Mouse (Mus musculus) megakaryocyte, embryonic 14.5 days (primary cell): ENCODE measurements around the gene Gm37240. TPM values are rescaled to one million over a fixed set of nuclear protein-coding genes. Genes with fewer than 3 reads are reported as not detected.

Experiments
- H3K27me3 ChIP-seq: replicated peaks from 2 replicates; pipeline ENCODE3; 2012; ENCODE audit warnings: inconsistent platforms
- H3K36me3 ChIP-seq: replicated peaks from 2 replicates; pipeline ENCODE3; 2012; ENCODE audit warnings: low read length, inconsistent platforms, mixed read lengths
- H3K4me1 ChIP-seq: 2 replicates; pipeline ENCODE4 v1.6.1; 2012; ENCODE audit warnings: inconsistent platforms
- H3K4me3 ChIP-seq: replicated peaks from 2 replicates; pipeline ENCODE3; 2012; ENCODE audit warnings: moderate library complexity, mild to moderate bottlenecking, inconsistent platforms
- H3K9me3 ChIP-seq: 2 replicates; pipeline ENCODE4 v1.6.1; 2012; ENCODE audit warnings: inconsistent platforms
- FLI1 ChIP-seq: IDR thresholded peaks from 2 replicates; pipeline ENCODE4 v1.6.1; 2012; ENCODE audit warnings: low read length, inconsistent platforms, mixed read lengths
- GATA1 ChIP-seq: IDR thresholded peaks from 3 replicates; pipeline ENCODE4 v1.6.1; 2012; ENCODE audit warnings: mixed read lengths, low read length, inconsistent platforms, borderline replicate concordance
- polyA plus RNA-seq: library from polyadenylated mRNA; stranded (reverse); fragments of >175 nt; gene quantifications from 2 replicates; pipeline ENCODE4 v1.2.3, GENCODE M21; 2012; ENCODE audit warnings: low replicate concordance; ENCODE audit not compliant: insufficient read depth

Gm37240 gene
- polyA plus RNA-seq, 1 experiment, result not detected

DNA sequence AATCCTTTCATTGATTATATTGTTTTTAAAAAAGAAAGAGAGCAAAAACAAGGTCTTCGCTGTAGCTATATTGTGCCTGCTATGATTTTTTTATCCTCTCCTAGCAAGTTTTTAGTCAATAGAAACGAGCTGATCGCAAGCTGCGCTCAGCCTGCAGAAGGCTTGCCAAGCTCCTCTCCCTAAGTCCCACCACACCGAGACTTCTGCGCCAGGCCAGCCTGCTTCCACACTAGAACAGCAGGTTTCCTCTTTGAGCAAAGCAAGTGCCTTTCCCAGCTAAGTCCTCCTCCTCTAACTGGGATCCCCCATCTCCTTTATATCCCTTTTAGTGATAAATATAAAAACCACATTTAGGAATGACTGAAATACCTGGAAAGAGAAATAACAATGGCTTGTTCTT is 578.1 kb downstream of the Gm37240 start:
- no peak overlapping the region for H3K4me3 ChIP-seq
- peaks cover 10% of the 10 kb centered on the region for H3K27me3 ChIP-seq
- H3K9me3 ChIP-seq, result peaks cover 17% of the 10 kb centered on the region
- no peaks in the 10 kb centered on the region for H3K36me3 ChIP-seq
- no peak for TF ChIP-seq GATA1
- no peak for TF ChIP-seq FLI1
- peaks cover 18% of the 10 kb centered on the region for H3K4me1 ChIP-seq

DNA sequence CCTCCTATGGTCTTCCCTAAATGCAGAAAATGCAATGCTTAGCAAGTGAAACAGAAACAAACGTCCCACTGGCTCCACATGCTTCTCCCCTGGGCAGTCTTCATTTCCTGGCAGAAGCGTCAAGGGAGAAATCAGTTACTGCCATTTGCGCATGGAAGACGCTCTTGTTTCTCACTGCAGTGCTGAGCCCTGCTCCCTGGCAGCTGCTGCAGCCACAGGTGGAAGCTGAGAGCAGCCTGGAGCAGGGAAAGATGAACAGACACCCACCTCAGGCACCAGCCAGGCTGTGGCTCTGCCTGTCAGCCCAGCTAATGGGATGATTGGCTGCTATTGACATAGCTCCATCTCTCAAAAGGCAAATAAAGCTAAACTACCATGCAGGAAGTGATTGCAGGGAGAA is 578.6 kb downstream of the Gm37240 start:
- no peak for TF ChIP-seq FLI1
- TF ChIP-seq GATA1, result no peak
- Histone ChIP-seq H3K4me3 (no peak overlapping the region), H3K36me3 (no peaks in the 10 kb centered on the region), H3K27me3 (peaks cover 6% of the 10 kb centered on the region), H3K4me1 (peaks cover 15% of the 10 kb centered on the region), H3K9me3 (peaks cover 21% of the 10 kb centered on the region)

DNA sequence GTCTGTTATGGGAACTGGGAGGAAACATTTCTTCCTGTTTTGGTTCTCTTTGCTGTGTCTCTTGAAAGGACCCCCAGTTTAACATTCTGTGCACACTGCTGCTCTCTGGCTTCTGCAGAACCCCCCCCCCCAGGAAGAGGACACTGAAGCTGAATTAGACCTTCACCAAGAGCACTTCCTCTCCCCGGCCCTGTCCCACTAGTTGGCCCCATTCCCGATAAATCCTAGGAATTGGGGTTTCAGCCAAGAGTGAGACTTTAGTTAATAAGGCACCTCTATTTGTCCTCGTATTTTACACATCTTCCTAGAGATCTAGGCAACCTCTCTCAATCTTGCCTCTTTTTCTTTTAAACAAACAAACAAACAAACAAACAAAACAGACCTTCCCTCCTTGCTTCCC is 585.5 kb downstream of the Gm37240 start:
- Histone ChIP-seq H3K4me1 (no peaks in the 10 kb centered on the region), H3K4me3 (no peak overlapping the region), H3K36me3 (no peaks in the 10 kb centered on the region), H3K27me3 (no peaks in the 10 kb centered on the region), H3K9me3 (peaks cover 11% of the 10 kb centered on the region; the same call in 1 of the 2 replicates)
- TF ChIP-seq FLI1, result no peak
- no peak for TF ChIP-seq GATA1

DNA sequence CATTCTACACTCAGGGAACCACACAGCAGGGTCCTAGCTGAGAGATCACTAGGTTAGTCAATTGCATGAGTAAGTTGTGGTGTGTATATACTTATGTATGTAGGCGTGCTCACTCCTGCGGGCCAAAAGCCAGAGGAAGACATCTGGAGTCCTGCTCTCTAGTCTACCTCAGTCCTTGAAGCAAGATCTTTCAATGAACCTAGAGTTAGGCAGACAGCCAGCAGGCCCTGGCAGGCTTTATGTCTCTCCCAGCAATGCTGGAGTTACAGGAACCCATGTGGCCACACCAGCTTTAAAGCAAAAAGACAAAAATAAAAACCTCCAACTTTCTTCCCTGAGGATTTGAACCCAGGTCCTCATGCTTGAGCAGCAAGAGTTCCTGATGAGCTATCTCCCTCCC is 586.0 kb downstream of the Gm37240 start:
- H3K4me3 ChIP-seq, result no peak overlapping the region
- no peaks in the 10 kb centered on the region for H3K36me3 ChIP-seq
- H3K27me3 ChIP-seq, result no peaks in the 10 kb centered on the region
- TF ChIP-seq FLI1 (no peak), GATA1 (no peak)
- H3K9me3 ChIP-seq, result peaks cover 14% of the 10 kb centered on the region; the same call in 1 of the 2 replicates
- no peaks in the 10 kb centered on the region for H3K4me1 ChIP-seq

DNA sequence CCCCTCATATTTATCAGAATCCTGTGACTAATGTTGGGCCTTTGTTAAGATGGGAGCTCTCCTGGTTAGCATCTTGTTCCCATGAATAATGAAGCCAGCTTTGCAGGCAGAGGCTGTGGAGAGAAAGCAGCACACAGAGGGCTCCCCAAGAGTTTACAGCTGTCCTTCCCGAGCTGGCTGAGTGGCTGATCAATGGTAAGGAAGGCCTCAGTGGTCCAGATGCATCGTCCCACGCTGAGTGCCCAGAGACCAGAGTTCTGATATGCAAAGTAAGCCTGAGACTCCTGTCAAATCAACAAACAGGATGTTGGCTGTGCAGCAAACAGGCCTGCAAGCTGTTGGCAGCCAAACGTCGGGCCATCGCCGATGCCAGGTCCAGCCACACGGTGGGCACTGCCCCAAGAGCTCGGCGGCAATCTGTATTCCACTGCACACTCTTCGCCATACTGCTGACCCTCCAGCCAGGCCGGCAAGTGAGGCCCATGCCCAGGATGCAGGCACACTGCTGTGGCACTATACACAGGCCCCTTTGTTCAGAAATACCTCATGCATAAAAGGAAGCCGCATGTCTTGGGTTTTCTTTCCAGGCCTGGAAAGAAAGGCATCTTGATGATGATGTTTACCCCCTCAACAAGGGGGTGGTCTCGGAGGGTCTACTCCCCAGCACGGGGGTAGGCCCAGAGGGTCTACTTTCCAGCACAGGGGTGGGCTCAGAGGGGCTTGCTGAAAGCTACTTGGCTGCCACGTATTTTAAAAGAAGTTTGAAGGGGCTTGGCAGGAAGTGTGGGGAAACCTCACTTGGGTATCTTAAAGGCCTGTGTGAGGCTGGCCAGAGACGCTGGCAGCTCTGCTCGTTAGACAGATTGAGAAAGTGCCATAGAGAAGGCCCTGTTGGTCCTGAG is 587.4 kb downstream of the Gm37240 start:
- H3K9me3 ChIP-seq, result peaks cover 14% of the 10 kb centered on the region; the same call in 1 of the 2 replicates
- H3K4me1 ChIP-seq, result no peaks in the 10 kb centered on the region
- TF ChIP-seq GATA1 (no peak), FLI1 (no peak)
- H3K4me3 ChIP-seq, result no peak overlapping the region
- H3K36me3 ChIP-seq, result no peaks in the 10 kb centered on the region
- H3K27me3 ChIP-seq, result peaks cover 4% of the 10 kb centered on the region

DNA sequence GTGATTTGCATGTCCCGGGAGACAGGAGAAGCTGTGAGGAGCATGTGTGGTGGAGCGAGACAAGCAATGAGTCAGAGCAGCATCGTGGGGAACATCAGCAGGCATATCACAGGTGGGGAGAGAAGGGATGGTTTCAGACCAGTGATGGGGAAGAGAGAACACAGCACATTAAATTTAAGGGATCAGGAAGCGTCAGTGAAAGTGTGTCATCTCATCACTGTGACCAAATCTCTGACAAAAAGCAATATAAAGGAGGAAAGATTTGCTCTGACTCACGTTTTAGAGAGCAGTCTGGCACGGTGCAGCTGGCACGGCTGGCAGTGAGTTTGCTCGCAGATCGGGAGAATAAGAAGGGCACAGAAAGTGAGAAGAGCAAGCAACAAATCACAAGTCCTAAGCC is 592.1 kb downstream of the Gm37240 start:
- TF ChIP-seq GATA1, result no peak
- no peak for TF ChIP-seq FLI1
- H3K4me3 ChIP-seq, result no peak overlapping the region
- peaks cover 6% of the 10 kb centered on the region for H3K27me3 ChIP-seq
- no peaks in the 10 kb centered on the region for H3K36me3 ChIP-seq
- no peaks in the 10 kb centered on the region for H3K4me1 ChIP-seq
- peaks cover 3% of the 10 kb centered on the region; the same call in 1 of the 2 replicates for H3K9me3 ChIP-seq

DNA sequence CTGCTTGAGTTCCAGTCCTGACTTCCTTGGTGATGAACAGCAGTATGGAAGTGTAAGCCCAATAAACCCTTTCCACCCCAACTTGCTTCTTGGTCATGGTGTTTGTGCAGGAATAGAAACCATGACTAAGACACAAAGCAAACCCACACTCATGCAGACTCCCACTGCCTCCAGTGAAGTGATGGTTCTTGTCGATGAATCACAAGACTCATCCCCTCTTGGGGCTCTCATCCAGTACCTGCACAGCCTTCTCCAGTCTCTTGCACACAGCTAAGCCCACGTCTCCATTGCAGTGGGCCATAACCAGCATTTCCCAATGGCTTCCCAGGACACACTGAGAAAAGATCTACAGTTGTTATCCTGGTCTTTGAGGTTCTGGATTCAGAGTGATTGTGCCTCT is 599.7 kb downstream of the Gm37240 start:
- TF ChIP-seq GATA1 (no peak), FLI1 (no peak)
- no peaks in the 10 kb centered on the region for H3K27me3 ChIP-seq
- no peak overlapping the region for H3K4me3 ChIP-seq
- no peaks in the 10 kb centered on the region for H3K36me3 ChIP-seq
- 0 out of 2 replicates have a peak, but pooled peaks cover 3% of the 10 kb centered on the region for H3K9me3 ChIP-seq
- no peaks in the 10 kb centered on the region for H3K4me1 ChIP-seq

DNA sequence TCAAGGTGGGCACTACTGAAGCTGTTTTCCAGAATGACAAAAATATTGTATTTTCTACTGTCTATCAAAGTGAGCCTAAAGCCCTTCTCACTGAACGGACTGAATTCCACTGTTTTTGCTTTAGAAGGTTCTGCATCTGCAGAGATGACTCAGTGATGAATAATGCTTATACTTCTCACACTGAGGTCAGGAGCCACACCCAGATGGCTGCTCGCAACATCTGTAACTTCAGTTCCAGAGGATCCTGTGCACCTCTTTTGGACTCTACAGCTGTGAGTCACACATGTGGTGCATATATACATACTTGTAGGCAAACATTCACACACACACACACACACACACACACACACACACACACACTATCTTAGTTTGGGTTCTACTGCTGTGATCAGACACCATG is 602.8 kb downstream of the Gm37240 start:
- TF ChIP-seq GATA1 (no peak), FLI1 (no peak)
- Histone ChIP-seq H3K9me3 (0 out of 2 replicates have a peak, but pooled peaks cover 3% of the 10 kb centered on the region), H3K4me1 (no peaks in the 10 kb centered on the region), H3K4me3 (no peak overlapping the region), H3K36me3 (no peaks in the 10 kb centered on the region), H3K27me3 (no peaks in the 10 kb centered on the region)

DNA sequence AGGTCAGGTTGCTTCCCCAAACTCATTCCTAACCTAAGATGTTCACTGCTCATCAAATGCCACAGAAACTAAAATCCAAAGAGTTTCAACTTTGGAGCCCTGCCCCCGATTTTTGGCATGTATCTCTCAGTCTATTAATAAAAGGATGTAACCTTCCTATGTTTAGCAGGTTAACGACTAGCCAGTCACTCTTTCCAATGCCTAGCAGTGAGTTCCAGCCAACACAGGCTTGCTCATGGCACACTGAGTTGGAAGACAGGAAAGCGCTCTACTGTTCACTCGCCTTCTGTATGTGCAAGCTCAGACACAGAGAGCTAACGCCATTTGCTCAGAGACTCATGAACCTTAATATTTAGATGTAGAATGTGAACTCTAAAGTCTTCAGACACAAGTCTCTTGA is 604.5 kb downstream of the Gm37240 start:
- 0 out of 2 replicates have a peak, but pooled peaks cover 3% of the 10 kb centered on the region for H3K9me3 ChIP-seq
- no peak for TF ChIP-seq GATA1
- TF ChIP-seq FLI1, result no peak

DNA sequence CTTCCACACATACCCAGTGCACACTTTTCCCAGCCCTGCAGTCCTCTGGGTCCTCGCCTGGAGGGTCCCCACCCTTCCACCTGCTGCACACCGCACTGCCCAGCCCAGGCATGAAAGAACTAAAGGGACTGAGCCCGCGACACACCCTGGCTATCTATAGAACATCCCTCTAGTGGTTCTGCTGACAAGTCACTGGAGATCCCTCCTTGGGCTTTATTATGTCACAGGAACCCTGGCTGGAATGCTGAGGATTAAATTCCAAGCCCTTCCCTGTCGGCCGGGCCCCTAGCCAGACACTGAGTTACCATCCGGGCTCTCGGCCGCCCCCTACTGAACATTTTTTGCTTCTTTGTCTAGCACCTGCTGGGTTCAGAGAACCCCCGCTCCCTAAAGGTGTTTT is 612.2 kb downstream of the Gm37240 start:
- Histone ChIP-seq H3K36me3 (no peaks in the 10 kb centered on the region), H3K9me3 (no peaks in the 10 kb centered on the region), H3K4me1 (no peaks in the 10 kb centered on the region), H3K27me3 (peaks cover 3% of the 10 kb centered on the region), H3K4me3 (no peak overlapping the region)
- TF ChIP-seq GATA1 (no peak), FLI1 (no peak)

More for the DNA sequence above, 604.5 kb downstream of the Gm37240 start:
- H3K4me3 ChIP-seq, result no peak overlapping the region
- no peaks in the 10 kb centered on the region for H3K27me3 ChIP-seq
- H3K4me1 ChIP-seq, result no peaks in the 10 kb centered on the region
- no peaks in the 10 kb centered on the region for H3K36me3 ChIP-seq
